Mouse (Mus musculus) CH12.LX (cell line): Measurements from ENCODE around the gene Col28a1.

ENCODE experiments used
- CHD1 ChIP-seq: IDR thresholded peaks from 2 replicates; pipeline ENCODE4 v1.6.1; 2012; ENCODE audit warnings: low read depth, low read length, improper control_type of control experiment, inconsistent platforms
- CTCF ChIP-seq, 2 experiments: IDR thresholded peaks in 1 of 2; conservative IDR thresholded peaks in 1 of 2; 2 replicates each; pipeline ENCODE4 v1.5.1; 2011 to 2012; ENCODE audit warnings: low read depth in 2 of 2, low read length in 2 of 2, improper control_type of control experiment in 1 of 2, inconsistent platforms in 1 of 2, mild to moderate bottlenecking in 1 of 2, moderate library complexity in 1 of 2
- E2F4 ChIP-seq: IDR thresholded peaks from 2 replicates; pipeline ENCODE4 v1.6.1; 2011; ENCODE audit warnings: low read depth, low read length, improper control_type of control experiment; ENCODE audit not compliant: insufficient replicate concordance
- HCFC1 ChIP-seq: IDR thresholded peaks from 2 replicates; pipeline ENCODE4 v1.6.1; 2012; ENCODE audit warnings: low read depth, mild to moderate bottlenecking, inconsistent platforms, low read length, improper control_type of control experiment
- MAFK ChIP-seq: IDR thresholded peaks from 2 replicates; pipeline ENCODE4 v1.6.1; 2011; ENCODE audit warnings: low read length, improper control_type of control experiment; ENCODE audit not compliant: insufficient replicate concordance
- MAX ChIP-seq: IDR thresholded peaks from 2 replicates; pipeline ENCODE4 v1.6.1; 2011; ENCODE audit warnings: low read length, improper control_type of control experiment
- POLR2A ChIP-seq: IDR thresholded peaks from 2 replicates; pipeline ENCODE4 v1.6.1; 2011; ENCODE audit warnings: low read depth, mild to moderate bottlenecking, improper control_type of control experiment, low read length
- USF1 ChIP-seq: IDR thresholded peaks from 2 replicates; pipeline ENCODE4 v1.6.1; 2014; ENCODE audit warnings: low read depth, mild to moderate bottlenecking, inconsistent platforms, low read length, improper control_type of control experiment
- ZNF384 ChIP-seq: IDR thresholded peaks from 2 replicates; pipeline ENCODE4 v1.6.1; 2012; ENCODE audit warnings: low read depth, low read length, improper control_type of control experiment, inconsistent platforms

GRCm38 (mm10) chr6:7983646-7983979 is 208.8 kb downstream of the Col28a1 start:
- TF ChIP-seq E2F4 (no peak), ZNF384 (no peak), CHD1 (no peak), HCFC1 (no peak), MAFK (no peak), USF1 (no peak), CTCF (conservative IDR thresholded peaks at IDR 0.05 in 1 of 2, IDR thresholded peaks at IDR 0.05 in 1 of 2; ENCODE audit: low read depth in 2 of 2, low read length in 2 of 2) (peak in 1 of 2 experiments; percentile 80; a peak in 2 of 4 replicates), POLR2A (no peak), MAX (no peak)
